Mouse (Mus musculus): ENCODE measurements around the gene Ube2v1.

DNA sequence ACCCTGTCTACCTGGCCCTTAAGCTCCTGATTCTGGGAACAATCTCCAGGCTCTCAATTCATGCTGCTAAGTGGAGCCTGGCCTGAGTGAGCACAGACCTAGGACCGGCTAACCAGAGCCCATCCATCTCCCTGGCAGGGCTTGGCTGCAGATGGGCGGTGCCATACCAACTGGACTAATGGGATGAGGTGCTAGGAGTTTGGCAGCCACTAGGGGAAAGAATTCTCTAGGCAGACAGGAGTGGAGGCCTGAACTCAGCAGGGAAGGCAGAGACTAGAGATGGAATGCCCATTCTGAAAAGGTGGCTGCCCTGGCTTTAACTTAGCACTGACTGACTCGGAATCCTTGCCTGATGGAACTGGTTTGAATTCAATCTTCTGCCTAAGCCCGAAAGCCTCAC is 14.5 kb upstream of the Ube2v1 start:
- TF ChIP-seq CTCF (IDR thresholded peaks at IDR 0.05; ENCODE audit: control insufficient read depth, insufficient read depth, insufficient read length) (no peak), CEBPB (IDR thresholded peaks at IDR 0.05; ENCODE audit: low read depth) (no peak), USF1 (IDR thresholded peaks at IDR 0.05; ENCODE audit: low read depth) (no peak), MYOD1 (IDR thresholded peaks at IDR 0.05; ENCODE audit: control insufficient read depth, insufficient read length, low read depth) (no peak), MAX (IDR thresholded peaks at IDR 0.05) (no peak)

Measured in C2C12 (cell line).